Mouse (Mus musculus): ENCODE measurements at regions not wholly inside any gene's neighbourhood (a gene's known extent, or its start where the extent isn't known, plus 50 kb on each side); places are given as distances from the start of the nearest gene placed in this dataset.

- H3K27me3 ChIP-seq (ENCODE audit: insufficient read depth, low read length): no peaks in the 10 kb centered on the region
- ATAC-seq (no peak), DNase-seq (no peak)
- no peak overlapping the region for H3K4me3 ChIP-seq (ENCODE audit: low read depth, low read length)
- no peaks in the 10 kb centered on the region for H3K36me3 ChIP-seq (replicated peaks; ENCODE audit: insufficient read depth, low read length)
- H3K9ac ChIP-seq (replicated peaks): no peak overlapping the region
- H3K4me2 ChIP-seq (ENCODE audit: low read depth, low read length): no peak overlapping the region
- 82% methylated on average over 7 of the region's 7 CpGs for WGBS (ENCODE audit: insufficient replicate concordance)
- H3K27ac ChIP-seq (ENCODE audit: low read depth): no peak overlapping the region
- TF ChIP-seq CTCF (IDR thresholded peaks at IDR 0.05; ENCODE audit: low read depth) (no peak), EP300 (IDR thresholded peaks at IDR 0.05; ENCODE audit: low read depth) (no peak)
- H3K9me3 ChIP-seq (ENCODE audit: low read length): no peaks in the 10 kb centered on the region
- no peaks in the 10 kb centered on the region for H3K4me1 ChIP-seq (ENCODE audit: insufficient read depth)
These were observed 818.3 kb upstream of the Car8 start for GRCm38 (mm10) chr4:9057113-9057512.

- Histone ChIP-seq H3K4me3 (ENCODE audit: low read depth, low read length) (no peak overlapping the region), H3K27me3 (ENCODE audit: insufficient read depth, low read length) (no peaks in the 10 kb centered on the region), H3K9ac (replicated peaks) (no peak overlapping the region), H3K4me2 (ENCODE audit: low read depth, low read length) (no peak overlapping the region), H3K27ac (ENCODE audit: low read depth) (no peak overlapping the region), H3K4me1 (ENCODE audit: insufficient read depth) (no peaks in the 10 kb centered on the region), H3K9me3 (ENCODE audit: low read length) (no peaks in the 10 kb centered on the region), H3K36me3 (replicated peaks; ENCODE audit: insufficient read depth, low read length) (no peaks in the 10 kb centered on the region)
- DNase-seq: no peak
- TF ChIP-seq CTCF (IDR thresholded peaks at IDR 0.05; ENCODE audit: low read depth) (no peak), EP300 (IDR thresholded peaks at IDR 0.05; ENCODE audit: low read depth) (no peak)
- ATAC-seq: no peak
- 86% methylated on average over 4 of the region's 4 CpGs for WGBS (ENCODE audit: insufficient replicate concordance)
These were observed 817.0 kb upstream of the Car8 start for GRCm38 (mm10) chr4:9055876-9056275.

GRCm38 (mm10) chr4:9055266-9055820, 816.5 kb upstream of the Car8 start:
- H3K36me3 ChIP-seq (replicated peaks; ENCODE audit: insufficient read depth, low read length): no peaks in the 10 kb centered on the region
- H3K9me3 ChIP-seq (ENCODE audit: low read length): no peaks in the 10 kb centered on the region
- TF ChIP-seq CTCF (IDR thresholded peaks at IDR 0.05; ENCODE audit: low read depth) (no peak), EP300 (IDR thresholded peaks at IDR 0.05; ENCODE audit: low read depth) (no peak)
- 69% methylated on average over 9 of the region's 9 CpGs for WGBS (ENCODE audit: insufficient replicate concordance)
- H3K9ac ChIP-seq (replicated peaks): no peak overlapping the region
- H3K4me2 ChIP-seq (ENCODE audit: low read depth, low read length): no peak overlapping the region
- no peak overlapping the region for H3K27ac ChIP-seq (ENCODE audit: low read depth)
- ATAC-seq: no peak
- no peaks in the 10 kb centered on the region for H3K27me3 ChIP-seq (ENCODE audit: insufficient read depth, low read length)
- no peak overlapping the region for H3K4me3 ChIP-seq (ENCODE audit: low read depth, low read length)
- H3K4me1 ChIP-seq (ENCODE audit: insufficient read depth): no peaks in the 10 kb centered on the region
- DNase-seq: no peak

- 68% methylated on average over 1 of the region's 1 CpGs for WGBS (ENCODE audit: insufficient replicate concordance)
- no peak overlapping the region for H3K4me3 ChIP-seq (ENCODE audit: low read depth, low read length)
- no peak for TF ChIP-seq EP300 (IDR thresholded peaks at IDR 0.05; ENCODE audit: low read depth)
- TF ChIP-seq CTCF (IDR thresholded peaks at IDR 0.05; ENCODE audit: low read depth): no peak
- no peaks in the 10 kb centered on the region for H3K9me3 ChIP-seq (ENCODE audit: low read length)
- ATAC-seq: no peak
- no peak overlapping the region for H3K9ac ChIP-seq (replicated peaks)
- no peaks in the 10 kb centered on the region for H3K36me3 ChIP-seq (replicated peaks; ENCODE audit: insufficient read depth, low read length)
- H3K4me1 ChIP-seq (ENCODE audit: insufficient read depth): no peaks in the 10 kb centered on the region
- no peak overlapping the region for H3K4me2 ChIP-seq (ENCODE audit: low read depth, low read length)
- H3K27ac ChIP-seq (ENCODE audit: low read depth): no peak overlapping the region
- no peaks in the 10 kb centered on the region for H3K27me3 ChIP-seq (ENCODE audit: insufficient read depth, low read length)
- no peak for DNase-seq
These were observed 810.0 kb upstream of the Car8 start for GRCm38 (mm10) chr4:9048817-9049216.

GRCm38 (mm10) chr4:9047151-9047550, 808.3 kb upstream of the Car8 start:
- Histone ChIP-seq H3K27me3 (ENCODE audit: insufficient read depth, low read length) (no peaks in the 10 kb centered on the region), H3K4me1 (ENCODE audit: insufficient read depth) (no peaks in the 10 kb centered on the region), H3K4me3 (ENCODE audit: low read depth, low read length) (no peak overlapping the region), H3K4me2 (ENCODE audit: low read depth, low read length) (no peak overlapping the region), H3K9ac (replicated peaks) (no peak overlapping the region), H3K36me3 (replicated peaks; ENCODE audit: insufficient read depth, low read length) (no peaks in the 10 kb centered on the region), H3K9me3 (ENCODE audit: low read length) (no peaks in the 10 kb centered on the region), H3K27ac (ENCODE audit: low read depth) (no peak overlapping the region)
- WGBS (ENCODE audit: insufficient replicate concordance): 59% methylated on average over 4 of the region's 4 CpGs
- ATAC-seq: no peak
- DNase-seq: no peak
- TF ChIP-seq CTCF (IDR thresholded peaks at IDR 0.05; ENCODE audit: low read depth): no peak
- TF ChIP-seq EP300 (IDR thresholded peaks at IDR 0.05; ENCODE audit: low read depth): no peak

GRCm38 (mm10) chr4:9046436-9046835, 807.6 kb upstream of the Car8 start:
- Histone ChIP-seq H3K27me3 (ENCODE audit: insufficient read depth, low read length) (no peaks in the 10 kb centered on the region), H3K4me2 (ENCODE audit: low read depth, low read length) (no peak overlapping the region), H3K27ac (ENCODE audit: low read depth) (no peak overlapping the region), H3K9ac (replicated peaks) (no peak overlapping the region), H3K9me3 (ENCODE audit: low read length) (no peaks in the 10 kb centered on the region), H3K36me3 (replicated peaks; ENCODE audit: insufficient read depth, low read length) (no peaks in the 10 kb centered on the region), H3K4me3 (ENCODE audit: low read depth, low read length) (no peak overlapping the region), H3K4me1 (ENCODE audit: insufficient read depth) (no peaks in the 10 kb centered on the region)
- ATAC-seq (no peak), DNase-seq (no peak)
- TF ChIP-seq CTCF (IDR thresholded peaks at IDR 0.05; ENCODE audit: low read depth): no peak
- TF ChIP-seq EP300 (IDR thresholded peaks at IDR 0.05; ENCODE audit: low read depth): no peak
- 73% methylated on average over 14 of the region's 14 CpGs for WGBS (ENCODE audit: insufficient replicate concordance)

GRCm38 (mm10) chr4:9046030-9046429, 807.2 kb upstream of the Car8 start:
- H3K9me3 ChIP-seq (ENCODE audit: low read length): no peaks in the 10 kb centered on the region
- 78% methylated on average over 4 of the region's 4 CpGs for WGBS (ENCODE audit: insufficient replicate concordance)
- DNase-seq: no peak

More at GRCm38 (mm10) chr4:9046030-9046429, 807.2 kb upstream of the Car8 start:
- no peak overlapping the region for H3K4me2 ChIP-seq (ENCODE audit: low read depth, low read length)
- H3K9ac ChIP-seq (replicated peaks): no peak overlapping the region
- ATAC-seq: no peak
- H3K36me3 ChIP-seq (replicated peaks; ENCODE audit: insufficient read depth, low read length): no peaks in the 10 kb centered on the region
- H3K27me3 ChIP-seq (ENCODE audit: insufficient read depth, low read length): no peaks in the 10 kb centered on the region
- no peak overlapping the region for H3K27ac ChIP-seq (ENCODE audit: low read depth)
- H3K4me1 ChIP-seq (ENCODE audit: insufficient read depth): no peaks in the 10 kb centered on the region
- TF ChIP-seq CTCF (IDR thresholded peaks at IDR 0.05; ENCODE audit: low read depth): no peak
- no peak for TF ChIP-seq EP300 (IDR thresholded peaks at IDR 0.05; ENCODE audit: low read depth)
- no peak overlapping the region for H3K4me3 ChIP-seq (ENCODE audit: low read depth, low read length)
